Mouse (Mus musculus): ENCODE measurements at regions not wholly inside any gene's neighbourhood (a gene's known extent, or its start where the extent isn't known, plus 50 kb on each side); places are given as distances from the start of the nearest gene placed in this dataset.
A peak's percentile ranks its signal among the peaks of the same experiment; 100 is the strongest.

DNA sequence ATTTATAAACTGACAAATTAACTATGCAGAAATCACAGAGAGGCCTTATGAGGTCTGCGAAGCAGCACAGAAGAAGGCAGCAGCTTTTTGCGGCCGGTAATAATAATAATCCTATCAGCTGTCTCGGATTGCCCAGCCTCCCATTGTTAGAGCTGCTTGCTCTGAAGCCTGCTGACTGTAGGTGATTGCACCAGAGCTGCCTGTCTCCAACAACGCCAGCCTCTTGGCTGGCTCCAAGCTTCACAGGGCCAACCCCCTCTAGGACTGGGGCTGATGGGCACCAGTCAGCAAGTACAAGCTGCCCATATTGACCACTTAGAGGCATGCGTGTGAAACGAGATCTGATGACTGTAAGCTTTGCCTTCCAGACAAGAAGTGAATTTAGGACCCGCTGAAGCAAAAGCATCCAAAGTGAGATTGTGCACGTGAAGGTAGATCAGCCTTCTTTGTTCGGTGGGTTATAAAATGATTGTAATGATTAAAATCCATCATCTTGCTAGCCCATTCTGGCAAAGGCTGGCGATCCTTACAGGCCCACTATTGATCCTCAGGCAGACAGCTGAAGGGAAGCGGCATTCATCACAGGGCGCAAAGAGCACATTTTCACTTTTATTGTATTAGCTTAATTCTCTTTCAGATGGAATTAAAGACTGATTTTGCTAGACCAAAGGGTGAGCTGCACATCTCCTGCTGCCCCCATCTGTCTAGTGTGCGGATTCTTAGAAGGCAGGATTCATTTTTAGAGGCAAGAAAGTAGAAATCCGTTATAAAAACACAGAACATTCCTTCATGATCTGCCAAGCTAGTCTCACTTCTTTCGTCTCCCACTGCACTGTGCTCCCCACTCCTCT, 503.2 kb upstream of the Smim15 start:
- no peak for DNase-seq (ENCODE audit: low read depth, low spot score)

DNA sequence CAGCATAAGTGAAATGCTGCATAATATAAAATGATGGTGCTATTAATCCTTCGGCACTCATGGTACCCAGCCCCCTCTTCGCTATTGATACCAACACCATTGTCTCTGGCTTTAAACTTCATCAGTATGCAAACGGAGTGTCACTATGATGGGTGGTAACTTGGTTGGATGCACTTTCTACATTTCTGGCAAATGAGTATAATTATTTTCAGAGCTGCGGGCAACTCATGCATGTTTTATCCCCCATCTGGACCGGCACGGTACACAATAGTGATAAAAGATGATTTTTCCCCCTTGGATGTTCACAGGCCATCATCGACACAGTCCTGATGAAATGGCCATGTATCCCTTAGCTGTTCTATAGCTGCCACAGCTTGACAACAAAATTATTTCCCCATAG, 503.9 kb upstream of the Smim15 start:
- DNase-seq (ENCODE audit: low read depth, low spot score): no peak

DNA sequence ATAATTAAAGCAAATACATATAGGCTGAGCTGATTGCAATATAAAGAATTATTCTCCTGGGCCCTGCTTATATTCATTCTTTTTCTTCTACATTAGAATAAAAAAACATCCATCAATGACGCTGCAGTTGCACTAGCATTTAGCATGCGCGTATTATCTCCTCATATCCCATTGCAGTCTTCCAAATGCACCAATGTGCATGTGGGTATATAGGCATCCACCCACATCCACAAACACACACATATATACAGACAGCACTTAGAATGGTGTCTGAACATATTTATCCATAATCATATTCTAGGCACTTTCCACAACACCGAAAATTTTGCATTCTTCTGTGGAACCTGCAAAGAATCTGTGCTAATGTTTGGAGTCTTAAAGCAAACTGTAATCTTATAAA, 504.4 kb upstream of the Smim15 start:
- DNase-seq (ENCODE audit: low read depth, low spot score): no peak

DNA sequence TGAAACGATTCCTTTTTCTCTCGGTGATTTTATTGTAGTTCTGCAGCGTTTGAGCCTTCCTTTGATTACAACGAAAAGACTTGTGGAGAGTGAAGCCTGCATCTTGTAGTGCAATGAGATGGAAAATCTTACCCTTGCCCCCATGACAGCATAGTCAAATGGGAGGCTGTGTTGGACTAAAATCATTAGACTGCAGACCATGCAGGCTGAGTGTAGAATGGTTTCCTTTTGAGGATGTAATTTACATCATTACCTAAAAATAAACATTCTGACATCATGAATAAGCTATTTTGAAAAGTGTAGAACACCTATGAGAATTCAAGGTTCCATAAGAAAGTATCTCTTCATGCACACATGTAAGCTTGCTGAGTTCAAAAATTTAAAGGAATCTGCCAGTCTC, 504.9 kb upstream of the Smim15 start:
- no peak for DNase-seq (ENCODE audit: low read depth, low spot score)

DNA sequence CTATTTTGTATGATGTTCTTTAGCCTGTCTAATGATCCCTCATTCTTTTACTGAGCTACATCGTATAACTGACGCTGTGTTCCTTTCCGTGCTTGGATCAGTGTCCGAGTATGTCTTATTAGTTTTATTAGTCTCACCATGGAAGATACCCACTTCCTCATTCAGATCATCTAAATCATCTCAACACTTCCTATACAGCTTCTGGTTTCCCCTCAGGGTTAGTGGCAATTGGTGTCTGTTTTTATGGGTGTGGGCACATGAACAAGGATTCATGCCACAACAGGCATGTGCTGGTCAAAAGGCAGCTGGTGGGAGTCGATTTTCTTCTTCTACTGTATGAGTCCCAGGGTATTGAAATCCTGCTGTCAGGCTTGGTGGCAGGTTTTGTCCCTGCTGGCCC, 509.0 kb upstream of the Smim15 start:
- no peak for DNase-seq (ENCODE audit: low read depth, low spot score)

DNA sequence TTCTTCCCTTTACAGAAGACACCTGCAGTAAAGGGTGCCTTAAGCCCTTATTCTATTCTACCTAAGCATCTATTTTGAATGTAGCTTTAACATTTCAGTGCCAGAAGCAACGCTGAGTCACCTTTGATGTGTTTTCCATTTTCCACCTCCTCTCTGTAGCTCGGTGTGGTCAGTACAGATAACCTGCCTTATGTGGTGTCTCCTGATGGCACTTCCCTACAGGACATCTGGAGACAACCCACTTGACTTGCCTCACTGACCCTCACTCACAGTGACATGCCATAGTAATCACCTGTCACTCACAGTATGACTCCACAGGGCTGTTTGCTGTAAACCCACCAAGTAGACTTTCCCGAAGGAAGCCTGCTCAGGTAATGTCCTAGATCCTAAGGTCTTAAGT, 510.9 kb upstream of the Smim15 start:
- no peak for DNase-seq (ENCODE audit: low read depth, low spot score)

DNA sequence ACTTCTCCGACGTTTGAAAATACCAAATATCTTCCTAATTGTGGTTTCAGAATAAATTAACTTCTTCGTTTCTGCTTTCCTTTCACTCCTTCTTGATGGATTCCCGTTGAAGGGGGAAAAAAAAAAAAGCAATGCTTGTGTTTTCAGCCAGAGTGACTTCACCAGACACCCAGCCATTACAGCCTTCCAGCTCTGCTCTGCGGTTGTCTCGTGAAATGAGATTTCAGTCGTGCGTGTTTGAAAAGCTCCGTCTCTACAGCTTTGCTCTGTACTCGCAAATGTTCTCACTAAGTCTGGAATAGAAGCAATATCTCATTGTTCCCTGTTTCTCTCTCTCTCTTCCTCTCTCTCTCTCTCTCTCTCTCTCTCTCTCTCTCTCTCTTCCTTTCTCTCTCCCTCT, 509.6 kb upstream of the Kif2a start:
- no peak for DNase-seq (ENCODE audit: low read depth, low spot score)

DNA sequence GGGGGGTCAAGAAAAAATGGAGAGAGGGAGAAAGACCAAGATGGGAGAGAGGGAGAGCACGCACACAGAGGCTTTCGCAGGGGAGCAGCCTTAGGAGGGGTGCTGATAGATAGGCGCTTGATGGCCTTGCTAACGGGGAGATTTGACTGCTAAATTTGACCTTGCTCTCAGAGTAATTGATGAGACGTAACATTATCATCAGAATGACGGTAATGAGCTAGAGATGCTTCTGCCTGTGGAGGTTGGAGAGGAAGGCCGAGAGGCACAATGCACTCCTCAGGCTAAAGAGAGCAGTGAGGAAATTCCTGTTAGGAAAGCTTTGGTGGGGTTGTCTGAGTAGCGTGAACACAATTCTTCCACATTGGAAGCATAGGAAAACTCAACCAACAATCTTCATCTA, 509.1 kb upstream of the Kif2a start:
- DNase-seq (ENCODE audit: low read depth, low spot score): no peak

DNA sequence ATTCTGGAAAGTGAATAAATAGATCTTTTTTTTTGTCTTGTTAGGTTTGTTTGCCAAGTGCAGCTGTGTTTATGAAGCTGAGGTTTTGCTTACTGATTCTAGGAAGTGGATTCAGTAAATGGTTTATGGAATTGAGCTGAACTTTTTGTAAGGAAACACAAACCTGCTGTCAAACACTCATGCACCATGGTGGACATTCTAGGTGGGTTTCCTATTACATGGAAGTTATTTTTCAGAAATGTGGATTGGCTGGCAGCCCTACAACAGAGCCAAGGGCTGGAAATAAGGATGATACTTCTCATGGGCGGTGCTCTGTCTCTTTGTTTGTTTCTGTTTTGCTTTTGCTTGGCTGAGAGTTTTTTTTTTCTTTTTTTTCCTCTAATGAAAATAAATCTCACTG, 508.5 kb upstream of the Kif2a start:
- DNase-seq (ENCODE audit: low read depth, low spot score): no peak

DNA sequence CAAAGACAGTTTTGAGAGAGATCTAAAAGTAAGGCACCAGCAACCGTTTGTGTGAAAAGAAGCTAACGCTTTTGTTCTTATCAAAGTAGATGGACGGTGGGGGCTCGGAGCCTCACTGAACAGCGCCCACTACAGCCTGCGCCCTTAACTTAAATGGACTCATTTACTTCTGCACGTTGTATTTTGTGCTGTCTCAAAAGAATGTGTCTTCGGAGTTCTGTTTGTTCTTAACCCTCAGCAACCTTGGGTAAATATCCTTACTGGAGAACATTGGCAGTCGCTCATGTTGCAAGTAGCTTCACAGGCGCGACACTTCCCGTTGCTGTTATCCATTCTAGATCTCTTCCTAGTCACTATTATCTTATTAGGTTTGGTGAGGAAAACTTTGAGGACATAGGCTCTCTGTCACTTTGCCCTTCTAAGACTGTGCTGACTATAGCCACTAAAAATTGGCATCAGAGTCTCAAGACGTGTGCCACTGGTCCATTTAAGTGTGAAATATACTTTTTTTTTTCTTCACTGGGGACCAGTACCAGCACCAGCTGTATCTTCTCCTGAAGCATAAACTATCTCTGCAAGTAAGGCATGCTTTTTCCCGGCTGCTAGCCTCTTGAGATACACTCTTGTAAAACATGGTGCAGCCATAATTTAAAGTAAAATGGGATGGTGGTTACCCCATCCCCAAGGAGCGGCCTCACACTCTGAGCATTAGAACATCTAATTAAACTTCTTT, 507.0 kb upstream of the Kif2a start:
- no peak for DNase-seq (ENCODE audit: low read depth, low spot score)

DNA sequence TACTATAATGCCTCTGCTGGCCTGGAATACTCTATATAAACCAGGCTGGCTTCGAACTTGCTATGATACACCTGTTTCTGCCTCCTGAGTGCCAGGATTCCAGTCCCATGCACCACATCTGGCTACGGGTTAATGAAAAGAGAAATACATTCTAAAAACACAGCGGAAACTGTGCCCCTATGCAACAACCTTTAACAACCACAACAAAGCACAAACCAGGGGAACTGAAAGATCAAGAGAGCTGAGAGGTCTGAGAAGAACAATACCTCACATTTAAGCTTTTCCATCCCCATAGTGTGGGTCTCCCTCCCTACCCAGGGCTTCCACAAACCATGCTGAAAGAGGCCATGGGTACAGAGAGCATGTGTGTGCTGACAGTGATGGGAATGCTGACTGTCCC, 501.0 kb upstream of the Kif2a start:
- DNase-seq (ENCODE audit: low read depth, low spot score): no peak

DNA sequence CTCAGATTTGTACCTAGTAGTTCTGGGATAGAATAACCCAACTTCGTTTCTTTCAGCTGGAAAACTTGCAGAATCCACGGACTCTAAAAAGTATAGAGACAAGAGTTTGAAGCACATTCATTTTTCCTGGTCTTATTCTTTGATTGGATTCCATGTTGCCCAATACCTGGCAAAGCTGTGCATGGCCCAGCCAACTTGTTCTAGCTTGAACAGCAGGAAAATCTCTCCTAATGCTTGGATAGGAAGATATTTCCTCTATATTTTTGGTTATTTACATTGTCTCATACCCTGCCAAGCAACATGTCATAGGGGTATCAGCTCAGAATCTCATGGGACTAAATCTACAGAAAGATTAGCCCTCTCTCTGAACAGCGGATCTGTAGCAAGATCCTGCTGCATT, 492.3 kb upstream of the Kif2a start:
- DNase-seq (ENCODE audit: low read depth, low spot score): no peak

DNA sequence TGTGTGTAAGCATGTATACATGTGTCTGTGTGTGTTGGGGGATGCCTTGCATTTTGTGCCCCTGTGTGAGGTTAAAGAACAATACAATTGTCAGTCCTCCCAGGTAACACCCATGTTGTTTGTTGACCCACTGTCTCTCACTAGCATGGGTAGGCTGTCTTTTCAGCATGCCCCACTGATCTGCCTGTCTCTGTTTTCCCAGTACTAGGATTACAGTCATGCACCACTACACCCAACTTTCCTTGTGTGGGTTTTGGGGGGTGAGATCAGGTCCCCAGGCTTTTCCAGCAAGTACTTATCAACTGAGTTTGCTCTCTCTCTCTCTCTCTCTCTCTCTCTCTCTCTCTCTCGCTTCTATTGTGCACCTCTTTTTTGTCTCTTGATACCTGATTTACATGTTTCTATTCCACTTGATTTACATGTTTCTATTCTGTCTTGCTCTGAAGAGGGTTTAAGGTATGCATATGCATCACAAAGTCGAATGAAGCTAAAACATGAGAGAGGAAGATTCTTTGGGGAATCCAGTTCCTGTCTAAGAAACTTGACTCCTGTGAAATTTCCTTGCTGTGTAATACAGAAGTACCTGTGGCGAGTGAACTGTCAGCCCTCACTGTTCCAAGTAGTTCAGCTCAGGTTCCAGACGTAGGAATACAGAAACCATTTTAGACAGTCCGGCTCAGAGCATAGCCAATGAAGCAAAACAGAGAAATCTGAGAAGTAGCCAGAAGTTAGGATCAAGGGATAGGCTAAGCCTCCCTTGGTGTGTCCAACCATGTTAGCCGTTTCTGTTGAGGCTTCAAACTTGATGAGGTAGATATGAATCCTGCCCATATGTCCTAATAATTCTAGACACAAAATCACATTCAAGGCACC, 491.6 kb upstream of the Kif2a start:
- DNase-seq (ENCODE audit: low read depth, low spot score): no peak

DNA sequence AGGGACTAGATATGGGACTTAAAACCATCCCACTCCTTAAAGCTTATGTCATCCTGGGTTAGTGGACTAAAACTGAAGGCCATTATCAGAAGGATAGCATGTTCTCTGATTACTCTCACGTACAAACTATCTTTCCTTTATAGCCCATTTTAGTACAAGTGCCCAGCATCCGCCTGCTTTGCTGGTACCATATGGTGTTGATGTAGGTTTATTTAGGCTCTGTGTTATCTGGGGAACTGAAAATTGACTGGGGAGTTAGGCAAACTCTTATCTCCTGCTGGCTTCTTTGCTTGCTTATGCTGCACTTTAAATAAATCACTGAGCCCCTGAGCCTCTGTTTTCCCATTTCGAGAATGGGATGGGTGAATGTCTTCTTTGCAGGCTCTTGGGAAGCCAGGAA, 485.4 kb upstream of the Kif2a start:
- no peak for DNase-seq (ENCODE audit: low read depth, low spot score)

DNA sequence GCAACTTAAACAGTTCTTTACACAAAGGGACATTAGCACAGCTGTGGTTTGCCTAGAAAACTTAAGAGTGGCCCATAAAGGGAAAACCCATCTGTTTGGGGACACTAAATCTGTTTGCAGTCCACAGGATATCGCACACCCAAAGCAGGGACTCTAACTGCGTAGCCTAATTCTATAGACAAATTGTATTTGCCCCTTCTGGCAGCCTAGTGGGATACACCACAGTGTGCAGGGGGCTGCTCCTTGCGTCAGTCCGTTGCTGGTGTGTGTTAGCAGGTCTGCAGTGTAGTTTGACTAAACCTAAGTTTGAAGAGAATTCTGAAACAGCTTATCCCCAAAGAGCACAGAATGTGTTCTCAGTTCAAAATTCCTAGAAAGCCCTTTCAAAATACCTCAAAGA, 484.9 kb upstream of the Kif2a start:
- peak; percentile 10 for DNase-seq (ENCODE audit: low read depth, low spot score)

DNA sequence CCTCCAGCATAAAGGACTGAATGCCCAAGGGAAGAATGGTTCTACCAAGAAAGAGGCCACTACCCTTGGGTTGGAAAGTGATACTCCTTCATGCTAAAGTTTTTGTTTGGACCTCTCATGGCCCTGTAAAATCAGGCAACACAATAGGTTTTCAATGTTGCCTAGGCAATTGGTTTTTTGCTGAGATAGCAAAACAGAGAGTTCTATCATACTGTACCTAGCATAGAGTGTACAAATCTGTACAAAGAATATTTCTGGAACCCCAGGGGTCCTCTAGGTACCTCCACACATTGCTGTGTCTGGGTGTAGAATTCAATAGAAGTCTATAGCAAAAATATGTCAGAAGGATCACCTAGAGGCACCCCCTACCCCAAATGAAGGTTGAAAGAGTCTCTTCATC, 483.4 kb upstream of the Kif2a start:
- DNase-seq (ENCODE audit: low read depth, low spot score): no peak

DNA sequence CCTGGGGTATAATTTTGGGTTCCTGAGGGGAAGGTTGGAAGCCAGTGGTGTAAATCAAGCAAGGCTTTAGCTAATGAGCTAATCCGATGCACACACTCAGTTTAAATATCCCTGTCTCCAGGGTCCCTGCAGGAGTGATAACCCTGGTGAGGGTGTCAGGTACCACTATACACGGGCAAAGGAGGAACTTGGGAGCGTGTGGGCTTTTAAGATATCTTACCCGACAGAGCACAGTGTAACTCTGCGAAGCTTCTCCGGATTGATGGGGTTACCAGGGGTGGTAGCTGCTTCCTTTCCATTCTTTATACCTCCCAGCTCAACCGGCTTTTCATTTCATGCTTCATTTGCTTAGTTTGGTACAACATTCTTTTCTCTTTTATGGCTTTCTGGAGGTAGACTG, 480.3 kb upstream of the Kif2a start:
- DNase-seq (ENCODE audit: low read depth, low spot score): peak; percentile 46

DNA sequence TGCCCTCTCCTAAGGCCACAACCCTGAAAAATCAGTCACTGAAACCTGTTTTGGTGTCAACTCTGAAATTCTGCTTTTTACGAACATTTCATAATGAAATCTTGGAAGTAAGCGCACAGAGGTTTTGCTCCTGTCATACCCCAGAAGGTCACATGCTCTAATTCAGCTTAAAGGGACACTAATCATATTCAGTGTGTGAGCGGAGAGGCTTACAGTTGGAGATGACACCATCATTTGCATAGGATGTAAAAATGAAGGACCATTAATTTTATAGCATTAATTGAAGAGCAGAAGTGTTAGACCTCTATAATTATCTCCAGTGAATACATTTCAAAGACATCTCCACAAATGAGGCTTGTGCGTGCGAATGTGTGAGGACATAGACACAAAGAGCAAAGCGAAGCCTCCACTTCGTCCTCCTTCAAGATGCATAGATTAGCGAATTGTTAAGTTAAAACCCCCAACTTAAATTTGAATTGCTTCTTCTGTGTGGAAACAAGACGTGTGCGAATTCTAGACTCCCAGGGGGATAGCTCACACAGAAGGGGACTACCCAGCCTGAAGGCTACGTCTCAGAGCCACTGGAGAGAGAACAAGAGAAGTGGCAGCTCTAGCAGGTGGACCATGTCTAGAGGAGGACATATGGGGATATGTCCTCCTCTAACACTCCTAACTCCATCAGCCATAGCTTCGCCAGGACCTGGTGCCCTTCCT, 479.0 kb upstream of the Kif2a start:
- DNase-seq (ENCODE audit: low read depth, low spot score): no peak

DNA sequence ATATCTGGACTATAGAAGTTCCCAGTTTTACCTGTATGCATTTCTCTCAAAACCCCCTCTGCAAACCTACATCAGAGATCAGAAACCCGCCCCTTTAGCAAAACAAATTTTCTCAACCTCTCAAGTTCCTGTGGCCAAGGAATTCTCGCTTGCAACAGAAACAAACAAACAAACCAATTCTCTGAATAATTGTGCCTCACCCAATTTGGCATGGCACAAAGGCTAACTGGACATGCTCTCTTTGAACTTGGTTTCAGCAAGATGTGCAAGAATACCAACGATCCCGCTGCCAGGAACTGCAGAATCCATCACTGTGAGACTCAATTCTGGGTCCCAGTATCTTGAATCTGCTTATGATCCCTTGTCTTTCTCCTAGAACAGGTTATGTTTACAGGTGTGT, 477.4 kb upstream of the Kif2a start:
- DNase-seq (ENCODE audit: low read depth, low spot score): no peak

DNA sequence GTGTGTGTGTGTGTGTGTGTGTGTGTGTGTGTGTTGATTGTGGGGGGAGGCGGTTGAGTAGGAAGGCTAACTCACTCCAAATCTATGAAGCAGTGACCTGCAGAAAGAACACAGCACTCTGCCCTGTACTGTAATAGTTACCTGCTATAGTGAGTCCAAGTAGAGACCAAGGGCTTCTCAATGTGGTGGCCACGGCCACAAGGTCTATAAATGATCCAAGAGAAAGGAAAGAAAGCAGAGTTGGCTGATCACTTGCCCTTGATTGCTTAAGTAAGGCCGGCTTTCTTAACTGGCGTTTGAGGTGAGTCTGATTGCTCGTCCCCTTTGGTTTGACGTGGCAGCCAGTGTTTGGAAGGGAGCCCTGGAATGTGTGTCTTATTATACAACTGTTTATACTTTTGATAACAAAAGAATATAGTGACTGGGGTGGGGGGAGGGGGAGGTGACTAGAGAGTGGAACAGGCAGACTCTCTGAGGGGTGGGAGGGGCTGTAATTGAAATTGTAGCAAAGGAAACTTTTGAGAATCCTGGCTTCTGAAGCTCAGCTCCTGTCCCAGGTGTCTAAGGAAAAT, 473.3 kb upstream of the Kif2a start:
- no peak for DNase-seq (ENCODE audit: low read depth, low spot score)

DNA sequence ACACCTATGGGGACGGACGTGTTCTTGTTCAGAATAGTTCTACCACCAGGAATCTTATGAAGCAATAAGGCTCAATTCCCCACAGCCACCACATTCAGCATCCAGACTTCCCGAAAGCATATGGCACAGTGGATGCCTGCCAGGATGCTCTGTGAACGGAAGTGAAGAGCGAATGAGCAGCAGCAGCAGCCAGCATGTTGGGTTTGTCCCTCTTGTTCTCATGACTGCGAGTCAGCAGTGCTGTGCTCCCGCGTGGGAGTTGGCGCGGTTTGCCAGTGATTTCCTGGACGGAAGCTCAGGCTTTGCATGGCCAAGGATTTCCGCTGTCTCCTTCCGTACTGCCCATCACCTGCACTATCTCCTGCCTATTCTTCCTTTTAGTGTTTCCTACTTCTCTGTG, 471.8 kb upstream of the Kif2a start:
- DNase-seq (ENCODE audit: low read depth, low spot score): no peak

All from forelimb bud, embryonic 11.5 days (tissue).